Mouse (Mus musculus) 3134 (cell line): Measurements from ENCODE around the gene Tpm4.
A peak's percentile ranks its signal among the peaks of the same experiment; 100 is the strongest.
"Not testable (repeated sequence)": the region's sequence is repeated elsewhere in the genome, so short reads cannot be mapped to it uniquely, and the experiment has no call there.

Experiments
- DNase-seq: peaks from one replicate; pipeline ENCODE4 v3.0.0-alpha.2; 2011; ENCODE audit warnings: low spot score; ENCODE audit not compliant: insufficient read length; ENCODE audit errors: extremely low read depth

Gene Tpm4

GRCm38 (mm10) chr8:72134756-72135445 is at the start of gene Tpm4:
Gene Tpm4, plus strand, starts transcription at chr8:72134975.
- peak; percentile 82 for DNase-seq

GRCm38 (mm10) chr8:72087611-72088010 is 47.2 kb upstream of the Tpm4 start:
- not testable (repeated sequence) for DNase-seq

- not testable (repeated sequence) for DNase-seq
These were observed 38.1 kb upstream of the Tpm4 start for GRCm38 (mm10) chr8:72096721-72097120.

GRCm38 (mm10) chr8:72099377-72100103 is 35.2 kb upstream of the Tpm4 start:
- DNase-seq: peak; percentile 48

- DNase-seq: no peak
These were observed 29.6 kb upstream of the Tpm4 start for GRCm38 (mm10) chr8:72105165-72105564.

DNA sequence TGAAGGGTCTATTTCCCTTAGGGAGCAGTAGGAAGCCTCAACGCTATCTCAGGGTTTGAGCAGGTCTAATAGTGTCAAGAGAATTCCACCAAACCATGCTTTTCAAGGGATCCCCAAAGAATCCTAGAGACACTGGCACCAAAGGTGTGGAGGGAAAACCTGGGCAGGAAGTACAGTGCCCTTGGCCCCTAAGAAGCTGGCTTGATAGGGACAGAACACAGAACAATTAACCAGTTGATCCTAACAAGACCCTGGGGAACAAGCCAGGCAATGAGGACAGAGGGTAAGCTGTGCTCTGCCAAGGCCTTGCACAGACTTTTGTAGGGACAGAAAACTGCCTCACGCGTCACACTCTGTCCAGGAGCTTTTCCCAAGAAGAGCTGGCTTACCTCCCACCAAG is 28.0 kb upstream of the Tpm4 start, which contains the start of gene Olfr374:
Olfr374 (plus strand) TSS at position 301 of the 400 bp plus-strand sequence.
- no peak for DNase-seq

GRCm38 (mm10) chr8:72110876-72111275 is 23.9 kb upstream of the Tpm4 start:
- no peak for DNase-seq

DNA sequence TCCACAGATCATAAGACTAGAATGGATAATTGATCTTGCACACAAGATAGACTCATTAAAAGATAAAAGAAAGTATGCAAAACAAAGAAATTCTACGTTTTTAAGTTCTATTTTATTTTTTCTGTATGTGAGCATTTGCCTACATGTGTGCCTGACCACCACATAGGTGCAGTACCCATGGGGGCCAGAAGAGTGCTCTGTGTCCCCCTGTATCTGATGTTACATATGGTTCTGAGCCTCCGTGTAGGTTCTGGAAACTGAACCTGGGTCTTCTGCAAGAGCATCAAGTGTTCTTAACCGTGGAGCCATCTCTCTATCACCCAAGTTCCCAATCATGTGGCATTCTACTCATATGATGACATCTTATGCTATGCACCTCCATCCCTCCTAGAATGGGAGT is 22.3 kb upstream of the Tpm4 start:
- DNase-seq: no peak

DNA sequence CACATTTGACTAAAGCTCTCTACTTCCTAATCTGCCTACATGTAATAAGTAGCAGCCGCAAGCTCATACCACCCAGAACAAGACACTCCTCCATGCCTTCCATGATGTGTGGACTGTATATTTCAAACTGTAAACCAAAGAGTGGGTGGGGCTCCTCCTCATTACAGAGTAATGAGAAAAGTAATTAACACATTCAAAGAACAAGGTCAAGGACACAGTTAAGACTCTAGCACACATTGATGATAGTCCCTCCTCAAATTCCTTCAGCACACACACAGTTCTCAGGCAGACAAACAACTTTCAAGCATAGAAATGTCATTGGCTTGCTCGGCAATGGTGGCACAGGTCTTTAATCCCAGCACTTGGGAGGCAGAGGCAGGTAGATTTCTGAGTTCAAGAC is 19.6 kb upstream of the Tpm4 start:
- no peak for DNase-seq

GRCm38 (mm10) chr8:72118616-72119015 is 16.2 kb upstream of the Tpm4 start:
- no peak for DNase-seq

DNA sequence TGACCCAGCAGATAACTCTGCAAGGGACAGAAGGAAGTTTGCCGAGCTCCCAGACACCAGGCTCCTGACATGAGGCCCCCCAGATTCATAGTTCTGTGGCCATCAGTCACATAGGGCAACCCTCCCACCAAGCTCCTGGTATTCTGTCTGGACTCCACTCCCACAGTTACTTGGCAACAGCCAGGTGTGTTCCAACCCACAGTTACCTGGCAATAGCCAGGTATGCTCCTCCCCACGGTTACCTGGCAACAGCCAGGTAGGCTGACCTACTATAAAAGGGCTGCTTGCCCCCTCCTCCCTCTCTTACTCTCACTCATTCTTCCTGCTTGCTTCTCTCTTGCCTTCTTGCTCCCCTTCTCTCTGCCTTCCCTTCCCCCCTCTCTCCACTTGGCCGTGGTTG is 13.3 kb upstream of the Tpm4 start:
- not testable (repeated sequence) for DNase-seq

GRCm38 (mm10) chr8:72121997-72122396 is 12.8 kb upstream of the Tpm4 start:
- DNase-seq: no peak

DNA sequence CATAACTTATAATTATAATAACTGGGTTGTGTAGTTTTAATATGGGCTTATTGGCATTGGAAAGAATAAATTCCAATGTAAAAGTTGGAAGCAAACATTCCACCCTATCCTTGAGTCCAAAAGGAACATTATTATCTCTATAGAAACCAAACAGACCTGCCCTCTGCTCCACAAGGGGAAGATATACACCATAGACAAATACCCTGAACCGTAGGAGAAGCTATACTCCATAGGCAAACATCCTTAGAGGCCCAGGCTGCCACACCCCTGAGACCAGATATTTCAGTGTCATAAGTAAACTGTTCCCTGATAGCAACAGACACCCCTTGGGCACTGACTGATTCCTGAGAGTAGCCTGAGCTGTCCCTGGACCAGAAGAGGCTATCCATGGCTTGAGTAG is 6.9 kb upstream of the Tpm4 start:
- DNase-seq: no peak

- no peak for DNase-seq
These were observed 3.5 kb upstream of the Tpm4 start for GRCm38 (mm10) chr8:72131251-72131650.

- DNase-seq: no peak
These were observed 2.9 kb upstream of the Tpm4 start for GRCm38 (mm10) chr8:72131901-72132300.

GRCm38 (mm10) chr8:72132417-72132816 is 2.4 kb upstream of the Tpm4 start:
- DNase-seq: no peak

GRCm38 (mm10) chr8:72132891-72133290 is 1.9 kb upstream of the Tpm4 start:
- no peak for DNase-seq

- DNase-seq: no peak
These were observed 1.3 kb upstream of the Tpm4 start for GRCm38 (mm10) chr8:72133507-72133906.

DNA sequence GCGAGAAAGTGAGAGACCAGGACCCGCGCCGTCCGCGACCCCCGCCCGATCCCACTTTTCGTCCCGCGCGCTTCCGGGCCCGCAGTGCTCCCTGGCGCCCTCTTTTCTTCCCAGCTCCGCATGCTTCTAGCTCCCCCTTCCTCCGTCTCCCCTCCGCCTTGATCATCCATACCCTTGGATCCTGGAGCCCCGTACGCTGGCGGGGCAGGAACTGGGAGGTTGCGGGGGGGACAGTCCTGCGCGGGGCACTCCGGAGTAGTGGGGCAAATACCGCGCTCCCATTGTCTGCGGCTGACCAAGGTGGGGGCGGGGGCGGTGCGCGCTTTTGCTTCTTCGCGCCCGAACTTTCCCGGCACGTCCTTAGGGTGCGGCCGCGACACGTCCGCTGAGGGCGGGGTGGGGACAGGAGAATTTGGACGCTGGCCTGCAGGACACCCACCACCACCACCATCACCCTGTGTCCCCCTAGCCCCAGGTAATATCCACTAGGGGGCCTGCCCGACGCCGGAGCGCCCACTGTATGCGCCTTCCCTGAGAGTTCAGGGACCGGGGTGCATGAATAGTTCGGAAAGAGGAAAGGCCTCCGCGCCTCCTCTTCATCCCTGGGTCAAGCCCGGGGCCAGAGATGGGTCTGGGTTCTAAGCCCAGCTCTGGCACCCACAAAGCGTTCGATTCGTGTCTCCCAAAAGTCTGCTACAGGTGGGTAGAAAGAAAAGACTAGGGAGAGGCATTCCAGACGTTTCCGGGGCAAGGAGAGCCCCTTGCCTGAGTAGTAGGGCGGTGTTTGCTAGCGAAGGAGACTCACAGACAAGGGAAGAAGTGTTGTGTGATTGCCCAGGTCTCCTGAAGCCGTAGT is 899 bp downstream of the Tpm4 start:
- peak; percentile 75 for DNase-seq

DNA sequence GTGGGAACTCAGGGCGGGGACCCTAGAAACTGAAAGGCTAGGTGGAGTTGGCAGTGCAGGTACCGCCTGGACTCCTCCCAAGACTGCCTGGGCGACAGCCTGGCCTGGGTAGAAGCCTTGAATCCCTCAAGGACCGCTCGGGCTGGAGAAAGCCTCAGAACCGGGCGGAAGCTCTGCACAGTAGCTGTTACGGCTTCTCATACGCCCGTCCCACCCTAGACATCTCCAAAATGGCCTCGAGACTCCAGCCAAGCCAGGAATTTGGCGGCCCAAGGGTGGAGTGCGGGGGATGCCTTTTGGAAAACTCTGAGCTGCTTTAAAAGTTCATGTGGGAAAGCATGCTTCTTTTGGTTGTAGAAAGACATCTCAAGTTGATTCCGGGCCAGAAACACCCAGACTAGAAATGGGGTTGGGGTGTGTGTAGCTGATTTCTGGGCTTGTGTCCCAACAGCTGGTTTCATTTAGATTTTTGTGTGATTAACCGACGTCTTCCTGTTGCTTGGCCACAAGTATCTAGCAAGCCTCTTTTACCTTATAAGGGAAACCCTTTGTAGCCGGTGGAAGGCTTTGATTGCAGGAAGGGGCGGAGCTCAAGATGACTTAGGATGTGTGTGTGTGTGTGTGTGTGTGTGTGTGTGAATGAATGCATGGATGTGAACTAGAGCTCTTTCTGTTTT is 1.7 kb downstream of the Tpm4 start:
- peak; percentile 83 for DNase-seq

- no peak for DNase-seq
These were observed 2.7 kb downstream of the Tpm4 start for GRCm38 (mm10) chr8:72137431-72137830.
